Mouse (Mus musculus) stomach, postnatal 0 days (tissue): Measurements from ENCODE around the gene Ugt1a5. TPM values are rescaled to one million over a fixed set of nuclear protein-coding genes. Genes with fewer than 3 reads are reported as not detected.
A peak's percentile ranks its signal among the peaks of the same experiment; 100 is the strongest.

ENCODE experiments used
- ATAC-seq: fragments of 200-750 bp; cut with Nextera tagmentation; 2 replicates; pipeline ENCODE4 v1.8.0; 2017; ENCODE audit not compliant: low FRiP score, low TSS enrichment
- DNase-seq: peaks from one replicate; pipeline ENCODE4 v3.0.0-alpha.2; 2016; ENCODE audit warnings: low spot score
- H3K27ac ChIP-seq: fragments of 300-500 bp; sonication (generic); replicated peaks from 2 replicates; pipeline ENCODE4 v1.5.1; 2014; ENCODE audit warnings: mild to moderate bottlenecking, control low read depth
- H3K27me3 ChIP-seq: fragments of 300-500 bp; sonication (generic); 2 replicates; pipeline ENCODE4 v1.6.1; 2014; ENCODE audit warnings: low read length; ENCODE audit not compliant: control insufficient read depth, insufficient read depth
- H3K36me3 ChIP-seq: fragments of 300-500 bp; sonication (generic); 2 replicates; pipeline ENCODE4 v1.6.1; 2014; ENCODE audit warnings: low read length, mixed read lengths; ENCODE audit not compliant: control insufficient read depth, insufficient read depth
- H3K4me1 ChIP-seq: fragments of 300-500 bp; sonication (generic); replicated peaks from 2 replicates; pipeline ENCODE4 v1.6.1; 2014; ENCODE audit warnings: antibody characterized with exemption; ENCODE audit not compliant: control insufficient read depth, insufficient read depth
- H3K4me2 ChIP-seq: fragments of 300-500 bp; sonication (generic); replicated peaks from 2 replicates; pipeline ENCODE4 v1.6.1; 2014; ENCODE audit warnings: low read depth, mild to moderate bottlenecking, control low read depth, moderate library complexity
- H3K4me3 ChIP-seq: fragments of 300-500 bp; sonication (generic); 2 replicates; pipeline ENCODE4 v1.5.1; 2014; ENCODE audit warnings: low read depth, low read length, control low read depth
- H3K9ac ChIP-seq: fragments of 300-500 bp; sonication (generic); 2 replicates; pipeline ENCODE4 v1.6.1; 2014; ENCODE audit warnings: mild to moderate bottlenecking, low read length, control low read depth, mixed read lengths
- H3K9me3 ChIP-seq: fragments of 300-500 bp; sonication (generic); 2 replicates; pipeline ENCODE4 v1.6.1; 2016; ENCODE audit warnings: low read length; ENCODE audit not compliant: control insufficient read depth
- CTCF ChIP-seq: IDR thresholded peaks from 2 replicates; pipeline ENCODE4 v1.5.1; 2016; ENCODE audit warnings: antibody characterized with exemption, low read depth, mild to moderate bottlenecking, moderate library complexity
- EP300 ChIP-seq: optimal IDR thresholded peaks from 2 replicates; pipeline ENCODE3; 2016; ENCODE audit warnings: antibody characterized with exemption
- WGBS: fragments of 180-500 bp; shearing (Covaris S2); extraction: QIAGEN DNeasy Blood & Tissue Kit; methylation state at CpG from one replicate; pipeline ENCODE4 v1.1.7; 2014; 5-methylcytosine and 5-hydroxymethylcytosine counted together
- polyA plus RNA-seq: library from polyadenylated mRNA; unstranded; fragments of >200 nt; fragmentation: Nextera tagmentation; extraction: Ambion mirVana; gene quantifications from 2 replicates; pipeline ENCODE4 v1.2.1, GENCODE M21; 2015

The Ugt1a5 gene
- polyA plus RNA-seq, 1 experiment from 2014 or later = not detected

GRCm38 (mm10) chr1:88213766-88214461 lies 48.1 kb downstream of the Ugt1a5 start:
- peak; percentile 42 for DNase-seq
- no peak overlapping the region for H3K4me2 ChIP-seq
- no peaks in the 10 kb centered on the region for H3K36me3 ChIP-seq
- peaks cover 30% of the 10 kb centered on the region for H3K9me3 ChIP-seq
- WGBS = 78% methylated on average over 2 of the region's 2 CpGs
- no peaks in the 10 kb centered on the region for H3K27me3 ChIP-seq
- no peak overlapping the region for H3K4me3 ChIP-seq
- ATAC-seq = peak; percentile 13; the same call in 1 of the 2 replicates
- no peak overlapping the region for H3K27ac ChIP-seq
- H3K4me1 ChIP-seq = no peaks in the 10 kb centered on the region
- no peak overlapping the region for H3K9ac ChIP-seq
- no peak for TF ChIP-seq CTCF
- TF ChIP-seq EP300 = no peak

- 71% methylated on average over 2 of the region's 2 CpGs for WGBS
- no peaks in the 10 kb centered on the region for H3K4me1 ChIP-seq
- no peaks in the 10 kb centered on the region for H3K27me3 ChIP-seq
- H3K4me3 ChIP-seq = no peak overlapping the region
- H3K27ac ChIP-seq = no peak overlapping the region
- H3K4me2 ChIP-seq = no peak overlapping the region
- ATAC-seq (no peak), DNase-seq (no peak)
- peaks cover 30% of the 10 kb centered on the region for H3K9me3 ChIP-seq
- TF ChIP-seq CTCF = no peak
- TF ChIP-seq EP300 = no peak
- H3K36me3 ChIP-seq = no peaks in the 10 kb centered on the region
- no peak overlapping the region for H3K9ac ChIP-seq
Observed at GRCm38 (mm10) chr1:88214462-88214952, 48.7 kb downstream of the Ugt1a5 start.

- H3K36me3 ChIP-seq = no peaks in the 10 kb centered on the region
- 65% methylated on average over 10 of the region's 10 CpGs for WGBS
- no peak for DNase-seq
- H3K9me3 ChIP-seq = peaks cover 30% of the 10 kb centered on the region
- no peak overlapping the region for H3K4me2 ChIP-seq
- no peak for ATAC-seq
- TF ChIP-seq CTCF = no peak
- no peak for TF ChIP-seq EP300
- H3K4me1 ChIP-seq = no peaks in the 10 kb centered on the region
- H3K4me3 ChIP-seq = no peak overlapping the region
- H3K9ac ChIP-seq = no peak overlapping the region
- no peaks in the 10 kb centered on the region for H3K27me3 ChIP-seq
- H3K27ac ChIP-seq = no peak overlapping the region
Observed at GRCm38 (mm10) chr1:88215466-88216380, 49.9 kb downstream of the Ugt1a5 start.

GRCm38 (mm10) chr1:88216551-88216950 lies 50.7 kb downstream of the Ugt1a5 start:
- Histone ChIP-seq H3K4me3 (no peak overlapping the region), H3K27me3 (no peaks in the 10 kb centered on the region), H3K36me3 (no peaks in the 10 kb centered on the region), H3K27ac (no peak overlapping the region), H3K4me2 (no peak overlapping the region), H3K9me3 (peaks cover 27% of the 10 kb centered on the region), H3K4me1 (no peaks in the 10 kb centered on the region), H3K9ac (no peak overlapping the region)
- no peak for TF ChIP-seq EP300
- no peak for TF ChIP-seq CTCF
- no peak for DNase-seq
- no peak for ATAC-seq
- WGBS = 61% methylated on average over 2 of the region's 2 CpGs

GRCm38 (mm10) chr1:88217144-88217543 lies 51.3 kb downstream of the Ugt1a5 start:
- no peaks in the 10 kb centered on the region for H3K27me3 ChIP-seq
- ATAC-seq = no peak
- DNase-seq = no peak
- 55% methylated on average over 2 of the region's 2 CpGs for WGBS
- TF ChIP-seq CTCF (peak; percentile 26; the same call in 1 of the 2 replicates), EP300 (no peak)
- no peaks in the 10 kb centered on the region for H3K36me3 ChIP-seq
- no peak overlapping the region for H3K9ac ChIP-seq
- H3K4me3 ChIP-seq = no peak overlapping the region
- H3K4me2 ChIP-seq = no peak overlapping the region
- no peaks in the 10 kb centered on the region for H3K4me1 ChIP-seq
- H3K9me3 ChIP-seq = peaks cover 22% of the 10 kb centered on the region
- no peak overlapping the region for H3K27ac ChIP-seq
